ENCODE assay signal across 17 mouse cellular contexts in the genomic region with DNA sequence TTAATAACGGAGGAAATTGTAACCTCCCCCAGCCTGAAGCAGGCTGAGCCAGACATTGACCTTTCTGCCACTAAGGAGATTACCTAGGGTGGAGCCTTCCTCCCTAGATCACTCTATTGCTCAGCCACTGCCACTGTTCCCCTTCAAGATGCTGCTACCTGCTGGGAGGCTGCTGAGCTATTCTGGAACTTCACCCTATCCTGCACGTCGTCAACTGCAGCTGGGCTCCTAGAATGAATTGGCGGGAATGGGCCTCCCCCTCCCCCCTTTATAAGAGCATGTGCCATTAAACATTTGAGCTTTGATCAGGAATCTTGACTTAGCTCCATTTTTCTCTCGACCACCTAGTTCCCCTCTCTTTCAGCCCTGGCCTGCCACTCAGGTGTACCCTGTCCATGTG. TPM values are rescaled to one million over a fixed set of nuclear protein-coding genes. Genes with fewer than 3 reads are reported as not detected.
"Had no signal": no experiment of that assay in that cellular context is flagged by ENCODE, and none has a peak within 500 bp of the region (broad histone marks: within the 10 kb centered on the region; RNA-seq: fewer than 3 reads in every experiment).

No protein-coding gene starts in this region.

RNA-seq across cellular contexts. Expression of gene Garem2, which starts 45.4 kb away (rescaled TPM):
- total RNA-seq: megakaryocyte progenitor cell, adult 5-6 weeks; monocyte, adult 5-6 weeks; neutrophil, adult 5-6 weeks had no signal
- polyA plus RNA-seq: macrophage; spleen, adult 2 months had no signal

RNA-seq across cellular contexts. Expression of gene 3110082J24Rik, which starts 46.3 kb away (rescaled TPM):
- total RNA-seq: megakaryocyte progenitor cell, adult 5-6 weeks; monocyte, adult 5-6 weeks; neutrophil, adult 5-6 weeks had no signal
- polyA plus RNA-seq: lung, adult 2 months; lung, embryonic 15.5 days; lung, postnatal 0 days; macrophage; spleen, adult 2 months; stomach, embryonic 15.5 days; stomach, postnatal 0 days; thymus, postnatal 0 days had no signal

RNA-seq across cellular contexts. Expression of gene Il6, which starts 46.7 kb away (rescaled TPM):
- polyA plus RNA-seq: lung, adult 2 months; midbrain, embryonic 11.5 days; midbrain, embryonic 13.5 days; midbrain, embryonic 15.5 days; midbrain, postnatal 0 days; neural tube, embryonic 12.5 days; neural tube, embryonic 14.5 days; spleen, adult 2 months had no signal
